Mouse (Mus musculus) liver, adult (tissue): Measurements from ENCODE around the gene Rreb1.

Experiments used
- GATA4 ChIP-seq: IDR thresholded peaks from 2 replicates; pipeline ENCODE4 v1.6.1; 2014; ENCODE audit warnings: mild to moderate bottlenecking, low read length; ENCODE audit not compliant: insufficient replicate concordance

The Rreb1 gene

DNA sequence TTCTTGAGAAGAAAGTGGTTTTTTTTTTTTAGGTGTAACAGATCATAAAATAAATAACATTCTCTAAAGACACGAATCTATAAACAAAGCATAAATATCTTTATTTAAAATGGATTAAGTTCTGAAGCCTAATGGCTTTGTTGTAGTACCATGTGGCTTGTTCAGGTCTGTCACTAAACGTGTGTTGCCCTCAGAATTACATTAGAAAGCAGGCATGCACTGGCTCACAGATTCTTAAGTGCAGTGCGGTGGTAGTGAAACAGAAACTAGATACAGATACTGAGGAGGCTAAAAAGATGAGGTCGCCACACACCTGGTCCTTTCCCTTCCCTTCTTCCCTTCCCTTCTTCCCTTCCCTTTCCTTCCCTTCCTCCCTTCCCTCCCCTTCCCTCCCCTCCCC lies 75.2 kb downstream of the Rreb1 start:
- TF ChIP-seq GATA4, result no peak

DNA sequence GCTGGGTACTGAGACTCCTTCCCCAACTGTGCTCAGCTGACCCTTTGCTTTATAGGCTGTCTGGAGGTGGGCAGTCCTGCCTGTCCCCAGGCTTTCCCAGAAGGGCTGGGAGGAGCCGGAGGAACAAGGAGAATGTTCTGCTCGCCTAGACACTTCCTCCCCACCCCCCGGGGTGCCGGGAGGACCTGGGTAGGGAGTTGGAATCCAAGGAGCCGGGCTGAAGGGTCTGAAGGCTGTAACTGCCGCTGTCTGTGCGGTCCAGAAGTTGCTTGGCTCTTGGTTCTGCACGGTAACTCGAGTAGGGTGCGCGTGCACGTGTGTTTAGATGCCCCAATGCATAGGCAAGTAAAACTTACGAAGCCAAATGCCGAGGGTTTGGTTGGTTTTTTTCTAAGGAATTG lies 75.8 kb downstream of the Rreb1 start:
- TF ChIP-seq GATA4, result no peak

DNA sequence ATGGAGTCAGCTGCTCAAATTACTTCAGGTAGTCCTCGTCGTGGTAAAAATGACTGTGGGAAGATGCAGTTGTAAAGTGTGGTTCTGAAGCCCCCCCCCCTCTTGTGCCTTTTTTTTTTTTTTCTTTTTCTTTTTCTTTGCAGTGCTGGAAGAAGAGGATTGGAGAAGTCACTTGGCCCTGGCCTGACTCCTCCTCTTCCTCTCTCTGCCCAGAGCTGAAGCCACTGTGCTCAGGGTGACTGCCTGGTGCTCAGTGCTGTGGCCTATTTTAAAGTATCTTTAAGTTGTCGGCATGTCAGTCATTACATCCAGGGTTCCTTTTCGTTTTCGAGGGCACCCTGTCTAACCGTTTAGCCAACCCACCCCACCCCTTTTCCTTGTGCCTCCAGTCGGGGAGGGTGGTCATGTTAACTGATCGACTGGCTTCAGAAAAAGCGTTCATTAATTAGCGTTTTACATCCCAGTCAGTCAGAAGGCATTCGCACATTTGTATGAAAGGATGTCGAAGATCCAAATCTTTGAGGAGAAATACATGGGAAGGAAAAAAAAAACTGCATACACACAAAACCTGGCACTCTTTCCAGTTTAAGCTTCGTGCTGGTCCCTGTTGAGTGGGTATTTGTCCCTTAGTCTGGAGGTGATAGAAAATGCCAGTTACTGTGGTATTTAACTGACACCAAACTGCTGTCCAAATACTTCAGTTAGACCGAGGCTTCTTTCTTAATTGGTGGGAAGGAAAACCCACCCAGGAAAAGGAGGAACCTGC lies 76.4 kb downstream of the Rreb1 start:
- TF ChIP-seq GATA4, result no peak

DNA sequence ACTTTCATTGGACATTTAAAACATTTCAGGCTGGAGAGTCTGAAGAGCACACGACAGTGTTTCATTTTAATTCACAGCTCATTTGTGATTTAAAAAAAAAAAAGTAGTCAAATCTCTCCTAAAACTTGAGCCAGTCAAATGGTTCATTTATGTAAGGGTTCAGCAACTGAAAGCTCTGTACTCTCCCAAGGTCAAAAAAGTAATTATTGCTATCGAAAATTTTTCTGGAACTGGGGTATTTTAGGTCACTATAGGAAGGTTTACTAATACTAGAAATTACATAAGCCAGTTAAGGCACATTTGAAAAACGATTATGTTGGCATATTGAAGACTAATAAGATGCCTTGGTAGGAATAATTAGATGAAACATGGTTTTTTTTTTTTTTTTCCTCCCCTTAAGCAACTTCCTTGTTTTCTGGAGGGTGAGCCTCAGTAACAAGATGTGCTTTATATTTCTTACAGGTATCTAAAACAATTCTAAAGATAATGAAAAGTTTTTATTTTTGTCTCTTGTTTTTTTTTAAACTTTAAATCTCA lies 77.1 kb downstream of the Rreb1 start:
- no peak for TF ChIP-seq GATA4

DNA sequence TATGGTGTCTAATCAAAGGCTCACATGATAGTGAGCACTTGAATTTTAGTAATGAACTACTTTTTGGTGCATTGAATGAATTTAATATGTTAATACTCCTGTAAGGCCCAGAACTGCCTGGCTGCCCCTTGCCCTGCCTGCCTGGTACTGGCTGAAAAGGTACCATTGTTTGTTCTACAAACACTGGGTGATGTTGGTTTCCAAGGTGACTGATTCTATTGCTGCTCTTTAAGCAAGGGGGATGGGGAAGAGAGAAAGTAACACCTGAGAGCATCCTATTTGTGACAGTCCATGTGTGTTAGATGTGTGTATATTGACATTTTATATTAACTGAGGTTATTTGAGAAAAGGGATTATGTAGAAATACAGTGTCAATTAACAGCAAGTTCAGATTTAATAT lies 77.6 kb downstream of the Rreb1 start:
- TF ChIP-seq GATA4, result no peak

DNA sequence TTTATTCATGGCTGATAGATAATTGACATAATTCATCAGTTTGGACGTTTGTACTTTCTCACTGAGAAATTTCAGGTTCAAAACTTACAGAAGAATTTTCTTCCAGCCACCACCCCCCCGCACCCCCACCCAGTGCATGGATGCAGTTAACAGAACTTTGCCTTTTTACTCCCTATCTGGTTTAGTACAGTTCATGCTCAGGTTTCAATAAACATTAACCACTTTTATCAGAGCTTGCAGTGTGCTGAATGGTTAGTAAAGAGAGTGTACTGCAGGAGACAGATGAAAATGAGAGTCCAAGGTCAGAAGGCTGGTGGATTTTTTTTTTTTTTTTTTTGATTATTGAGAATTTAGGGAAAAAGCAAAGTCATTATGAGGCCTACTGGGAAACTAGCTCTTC lies 78.3 kb downstream of the Rreb1 start:
- peak; percentile 76 for TF ChIP-seq GATA4

DNA sequence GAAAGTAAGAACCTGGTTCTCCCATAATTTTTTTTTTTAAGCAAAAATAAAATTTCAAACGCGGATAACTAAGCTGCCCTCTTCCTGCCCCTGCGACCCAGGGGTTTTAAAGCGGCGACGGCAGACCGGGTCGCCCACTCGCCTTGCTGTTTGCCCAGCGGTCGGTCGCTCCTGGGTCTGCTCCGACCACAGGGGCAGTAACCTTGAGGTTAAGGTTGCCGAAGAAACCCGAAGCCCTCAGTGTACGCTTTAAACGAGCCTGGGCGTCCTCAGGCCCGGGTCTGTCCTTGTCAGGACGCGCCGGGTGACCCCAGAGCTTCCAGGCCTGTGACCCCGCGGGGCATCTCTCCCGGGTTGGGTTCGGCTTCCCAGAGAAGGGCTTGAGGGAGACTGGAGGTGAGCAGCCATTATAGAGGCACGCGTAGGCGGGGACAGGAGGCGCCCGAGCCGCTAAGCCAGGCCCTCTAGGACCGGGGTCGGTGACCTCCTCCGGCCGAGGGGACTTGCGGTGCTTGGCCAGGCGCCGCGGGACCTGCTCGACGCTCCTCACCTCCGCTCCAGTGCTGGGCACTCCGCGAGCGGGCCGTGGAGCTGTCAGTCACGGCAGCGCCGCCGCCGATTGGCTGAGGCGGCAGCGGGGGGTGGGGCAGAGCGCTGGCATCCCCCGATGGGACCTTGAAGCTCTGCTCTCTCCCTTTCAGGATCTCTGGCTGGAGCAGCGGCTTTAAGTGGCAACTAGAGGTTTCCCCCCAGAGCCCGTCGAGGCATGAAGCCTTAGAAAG lies 79.3 kb downstream of the Rreb1 start:
- peak; percentile 66; the same call in 1 of the 2 replicates for TF ChIP-seq GATA4

DNA sequence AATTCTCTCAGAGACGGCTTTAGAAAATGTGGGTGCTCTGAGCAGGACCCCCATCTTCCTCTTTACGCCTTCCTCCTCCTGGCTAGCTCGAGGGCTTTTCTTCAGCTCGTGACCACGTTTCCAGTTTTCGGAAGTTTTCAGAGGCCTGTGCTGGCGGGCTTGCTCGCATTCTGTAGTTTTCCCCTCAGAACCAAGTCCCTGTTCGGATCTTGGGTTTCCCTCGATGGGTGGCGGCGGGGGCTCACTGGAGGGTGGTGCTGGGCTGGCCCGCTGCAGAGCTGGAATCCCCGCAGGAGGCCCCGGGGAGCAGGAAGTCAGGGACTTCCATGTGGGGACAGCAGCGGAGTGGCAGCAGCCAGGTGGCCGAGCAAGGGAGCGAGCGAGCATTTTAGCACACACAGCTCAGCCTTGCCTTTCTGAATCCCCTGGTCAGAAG lies 79.9 kb downstream of the Rreb1 start:
- TF ChIP-seq GATA4, result no peak

DNA sequence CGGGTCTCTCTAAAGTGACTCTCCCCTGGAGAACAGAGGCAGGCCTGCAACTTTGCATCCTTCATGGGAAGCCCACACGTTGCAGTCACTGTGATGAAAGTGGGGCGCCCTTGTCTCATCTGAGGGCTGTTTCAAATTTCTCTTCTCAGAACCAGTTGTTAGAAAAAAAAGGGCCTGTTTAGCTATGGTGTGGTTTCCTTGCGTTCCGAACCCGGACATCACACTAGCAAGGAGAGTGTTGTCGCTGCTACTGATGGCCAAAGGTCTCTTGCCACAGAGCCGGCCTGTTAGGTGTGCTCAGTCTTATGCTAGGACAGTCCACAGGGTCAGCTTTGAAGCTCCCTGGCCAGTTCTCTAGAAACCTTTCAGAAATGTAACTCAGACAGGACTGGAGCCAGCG lies 80.3 kb downstream of the Rreb1 start:
- no peak for TF ChIP-seq GATA4

DNA sequence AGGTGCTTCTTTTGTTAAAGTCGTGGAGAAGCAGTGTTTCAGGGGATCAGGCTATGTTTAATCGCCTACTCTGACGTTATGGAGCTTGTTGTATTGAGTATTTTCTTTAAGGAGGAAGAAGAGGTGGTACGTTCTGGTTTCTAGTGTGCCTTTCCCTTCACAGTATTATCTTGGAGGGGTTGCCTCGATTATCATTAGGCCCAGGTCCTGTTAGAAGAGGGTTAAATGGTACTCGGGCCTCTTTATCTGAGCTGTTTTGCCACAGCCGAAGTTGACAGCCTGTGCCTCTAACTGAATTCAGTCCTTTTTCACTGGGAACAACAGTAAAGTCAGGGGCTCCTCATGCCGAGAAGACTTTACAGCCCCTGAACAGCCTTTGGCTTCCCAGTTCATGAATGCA lies 81.6 kb downstream of the Rreb1 start:
- no peak for TF ChIP-seq GATA4

DNA sequence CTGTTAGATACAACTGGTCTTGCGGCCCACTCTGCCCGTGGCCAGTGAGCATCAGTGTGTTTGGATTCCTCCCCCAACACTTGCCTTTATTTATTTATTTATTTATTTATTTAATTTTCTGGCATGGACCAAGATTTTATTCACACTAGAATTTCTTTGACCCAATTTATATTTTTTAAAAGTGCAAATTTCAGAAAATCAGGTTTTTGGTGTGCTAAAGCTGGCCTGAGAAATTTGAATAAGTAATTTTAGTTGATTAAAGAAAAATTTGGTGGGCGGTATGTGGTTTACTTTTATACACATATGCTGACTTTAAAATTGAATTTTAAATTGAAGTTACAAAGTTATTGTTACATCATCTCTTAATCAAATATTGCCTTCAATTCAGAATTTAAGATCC lies 82.0 kb downstream of the Rreb1 start:
- no peak for TF ChIP-seq GATA4

DNA sequence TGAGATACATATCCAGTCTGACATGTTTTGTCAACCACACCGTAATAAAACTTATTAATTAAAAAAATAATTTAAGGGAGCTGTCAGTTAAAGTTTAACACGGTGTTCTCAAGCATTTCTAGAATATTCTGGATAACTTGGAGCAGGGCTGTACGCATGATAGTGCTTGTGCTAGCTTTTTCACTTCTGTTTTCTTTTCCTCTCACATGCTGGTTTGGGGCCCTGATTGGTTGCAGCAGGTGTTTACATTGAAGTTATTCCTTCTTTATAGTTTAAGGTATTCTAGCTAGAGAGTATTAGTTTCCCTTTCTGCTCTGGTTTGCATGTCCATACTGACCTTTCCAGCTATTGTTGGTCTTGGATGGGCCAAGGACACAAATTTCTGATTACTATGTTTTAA lies 82.6 kb downstream of the Rreb1 start:
- no peak for TF ChIP-seq GATA4

DNA sequence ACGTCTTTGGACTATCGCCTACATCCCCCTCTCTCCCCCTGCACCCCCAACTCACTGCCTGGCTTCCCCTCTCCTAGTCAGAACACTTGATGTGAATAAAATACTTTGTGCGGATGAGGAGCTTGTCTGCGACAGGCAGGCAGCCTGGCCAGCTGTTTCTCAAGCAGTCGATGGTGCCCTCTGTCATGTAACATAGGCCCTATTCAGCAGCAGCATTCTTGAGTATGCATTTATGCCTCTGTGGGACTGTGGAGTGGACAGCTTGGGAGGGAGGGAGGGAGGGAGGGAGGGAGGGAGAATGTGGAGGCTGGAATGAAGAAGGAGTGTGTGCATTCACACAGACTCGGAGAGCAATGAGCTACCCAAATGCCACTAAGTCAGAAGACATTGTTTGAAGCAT lies 84.3 kb downstream of the Rreb1 start:
- no peak for TF ChIP-seq GATA4

DNA sequence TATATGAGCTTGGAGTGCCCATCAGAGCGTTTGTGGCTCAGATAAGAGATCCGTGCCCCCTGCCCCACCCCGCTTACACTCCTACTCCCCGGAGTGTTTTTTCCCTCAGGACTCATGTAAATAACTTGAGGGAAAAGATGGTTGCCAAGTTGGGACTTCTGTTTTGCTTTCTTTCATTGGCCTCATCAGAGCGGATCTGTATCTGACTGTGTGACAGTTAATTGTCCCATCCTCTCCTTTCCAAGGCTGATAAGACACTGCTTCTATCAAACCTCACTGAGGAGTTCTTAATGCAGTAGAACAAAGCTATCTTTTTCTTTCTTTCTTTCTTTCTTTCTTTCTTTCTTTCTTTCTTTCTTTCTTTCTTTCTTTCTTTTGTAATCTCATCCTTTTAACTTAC lies 85.4 kb downstream of the Rreb1 start:
- no peak for TF ChIP-seq GATA4

DNA sequence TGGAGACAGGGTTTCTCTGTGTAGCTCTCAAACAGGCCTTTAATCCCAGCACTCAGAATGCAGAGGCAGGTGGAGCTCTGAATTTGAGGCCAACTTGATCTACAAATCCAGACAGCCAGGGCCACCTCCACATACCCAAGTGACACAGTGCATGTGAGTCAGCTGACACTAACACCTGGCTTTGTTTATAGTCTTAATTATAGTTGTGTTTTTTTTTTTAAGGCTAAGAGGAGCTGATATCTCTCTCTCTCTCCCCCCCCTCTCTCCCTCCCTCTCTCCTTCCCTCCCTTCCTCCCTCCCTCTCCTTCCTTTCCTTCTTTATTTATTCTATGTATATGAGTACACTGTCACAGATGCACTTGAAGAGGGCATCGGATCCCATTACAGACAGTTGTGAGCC lies 86.5 kb downstream of the Rreb1 start:
- no peak for TF ChIP-seq GATA4

DNA sequence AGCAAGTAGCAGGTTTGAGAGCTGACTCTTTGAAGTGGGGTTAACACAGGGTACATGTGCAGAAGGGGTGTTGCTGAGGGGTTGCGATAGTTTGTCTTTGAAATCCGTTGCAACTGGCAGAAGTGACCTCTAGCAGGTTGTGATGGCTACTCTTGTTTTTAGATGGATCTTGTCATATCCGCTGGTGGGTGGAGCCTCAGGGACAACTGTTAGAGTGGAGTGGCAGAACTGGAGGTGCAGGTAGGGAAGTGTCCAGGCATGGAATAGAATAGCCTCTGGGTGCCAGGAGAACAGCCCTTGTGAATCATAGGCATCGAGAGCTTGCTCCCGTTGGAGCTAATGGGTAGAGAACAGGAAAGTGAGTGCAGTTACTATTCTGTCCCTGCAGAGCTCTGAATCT lies 88.1 kb downstream of the Rreb1 start:
- no peak for TF ChIP-seq GATA4
